Mouse (Mus musculus): ENCODE data around the gene Methig1.

Gene Methig1

DNA sequence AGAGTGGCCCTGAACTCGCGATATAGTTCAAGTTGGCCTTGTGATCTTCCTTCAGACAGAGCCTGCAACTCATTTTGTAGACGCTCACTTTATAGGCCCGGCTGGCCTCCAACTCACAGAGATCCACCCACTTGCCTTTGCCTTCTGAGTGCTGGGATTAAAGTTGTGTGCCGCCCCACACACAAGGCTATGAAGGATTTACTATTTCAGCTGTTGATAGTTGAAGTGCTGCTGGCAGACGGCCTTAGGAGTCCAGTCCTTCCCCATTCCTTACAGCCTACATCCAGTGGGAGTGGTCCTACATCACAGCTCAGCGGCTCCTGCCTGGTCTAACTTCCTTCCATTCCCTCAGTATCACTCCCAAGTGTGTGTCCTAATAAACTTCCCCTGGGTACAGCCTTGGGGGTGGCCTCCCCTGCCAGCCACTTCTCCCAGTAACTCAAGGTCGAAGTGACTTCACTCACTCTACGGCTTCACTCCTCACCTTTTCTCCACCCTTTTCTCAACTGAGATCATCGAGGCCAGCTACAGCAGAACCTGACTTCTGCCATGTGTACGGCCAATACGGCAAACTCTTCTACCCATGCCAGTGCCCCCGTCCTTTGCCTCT, 75.5 kb downstream of the Methig1 start:
- DNase-seq: no peak

DNA sequence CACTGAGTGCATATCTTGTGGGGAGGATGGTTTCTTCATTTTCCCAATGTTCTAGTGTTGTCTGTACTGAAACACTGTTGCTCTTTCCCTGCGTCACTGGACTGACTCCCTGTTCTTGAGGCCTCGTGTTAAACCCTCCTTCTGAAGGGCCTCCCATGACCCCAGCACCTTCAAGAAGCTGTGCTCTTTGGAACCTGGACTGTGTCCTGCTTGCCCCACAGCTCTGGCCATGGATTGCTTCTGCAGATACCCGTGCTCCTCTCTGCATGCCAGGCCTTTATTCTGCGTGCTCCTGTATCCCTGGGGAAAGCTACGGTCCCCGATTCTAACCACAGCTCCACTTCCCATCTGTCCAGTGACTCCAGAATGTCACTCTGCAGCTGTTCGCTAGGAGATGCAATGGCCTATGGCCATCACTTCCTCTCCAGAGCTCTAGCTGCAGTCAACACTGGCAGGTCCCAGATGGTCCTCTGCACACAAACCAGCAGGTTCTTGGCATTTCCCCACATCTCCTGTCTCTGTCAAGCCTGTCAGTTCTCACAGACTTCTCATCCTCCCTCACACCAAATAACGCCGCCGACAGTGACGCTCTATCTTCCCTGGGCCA, 77.1 kb downstream of the Methig1 start:
- peak; percentile 36 for DNase-seq

GRCm38 (mm10) chr15:100433234-100433633, 80.3 kb downstream of the Methig1 start:
- no peak for DNase-seq
